Mouse (Mus musculus) monocyte, adult 5-6 weeks (primary cell): Measurements from ENCODE around the gene Cdc42ep5. TPM values are rescaled to one million over a fixed set of nuclear protein-coding genes. Genes with fewer than 3 reads are reported as not detected.
"Not testable (repeated sequence)": the region's sequence is repeated elsewhere in the genome, so short reads cannot be mapped to it uniquely, and the experiment has no call there.

Source experiments
- ATAC-seq: fragments of 153-309, 156-312 bp; replicated peaks from 2 replicates; pipeline ENCODE4 v1.8.0; 2017; ENCODE audit warnings: mild to moderate bottlenecking; ENCODE audit not compliant: low TSS enrichment, insufficient number of reproducible peaks, severe bottlenecking, poor library complexity, low FRiP score
- total RNA-seq: library from RNA; stranded (forward); fragments of 200-1000, 200-491, 200-594 nt; gene quantifications from 3 replicates; pipeline ENCODE4 v1.2.3, GENCODE M21; 2017

Gene Cdc42ep5
- total RNA-seq = 2.7 TPM in 1 of 3 replicates, not detected in the others

- no peak for ATAC-seq
Observed at GRCm38 (mm10) chr7:4164090-4164910, at the start of gene Cdc42ep5. TSS of gene Cdc42ep5 (minus strand) at chr7:4164860.

- not testable (repeated sequence) for ATAC-seq
Observed at GRCm38 (mm10) chr7:4213436-4213835, 48.8 kb upstream of the Cdc42ep5 start.

GRCm38 (mm10) chr7:4208626-4209025 is 44.0 kb upstream of the Cdc42ep5 start:
- ATAC-seq = peak; percentile 46

- peak; percentile 92 for ATAC-seq
Observed at GRCm38 (mm10) chr7:4207126-4207525, 42.5 kb upstream of the Cdc42ep5 start.

GRCm38 (mm10) chr7:4178438-4178837 is 13.8 kb upstream of the Cdc42ep5 start:
- 0 out of 2 replicates have a peak, but pooled peaks have one; percentile 56 for ATAC-seq

GRCm38 (mm10) chr7:4170193-4170938 is 5.7 kb upstream of the Cdc42ep5 start:
- ATAC-seq = no peak

- no peak for ATAC-seq
Observed at GRCm38 (mm10) chr7:4167098-4167497, 2.4 kb upstream of the Cdc42ep5 start.

- no peak for ATAC-seq
Observed at GRCm38 (mm10) chr7:4165286-4165685, 626 bp upstream of the Cdc42ep5 start.

GRCm38 (mm10) chr7:4163571-4164072 is 1.0 kb downstream of the Cdc42ep5 start:
- no peak for ATAC-seq

- ATAC-seq = not testable (repeated sequence)
Observed at GRCm38 (mm10) chr7:4161596-4161995, 3.1 kb downstream of the Cdc42ep5 start.

- ATAC-seq = no peak
Observed at GRCm38 (mm10) chr7:4154976-4155375, 9.7 kb downstream of the Cdc42ep5 start.

GRCm38 (mm10) chr7:4154356-4154755 is 10.3 kb downstream of the Cdc42ep5 start:
- ATAC-seq = no peak

- ATAC-seq = no peak
Observed at GRCm38 (mm10) chr7:4151241-4151640, 13.4 kb downstream of the Cdc42ep5 start.

GRCm38 (mm10) chr7:4150811-4151221 is 13.8 kb downstream of the Cdc42ep5 start:
- ATAC-seq = peak; percentile 9; the same call in 1 of the 2 replicates

- ATAC-seq = peak; percentile 0; the same call in 1 of the 2 replicates
Observed at GRCm38 (mm10) chr7:4150059-4150541, 14.6 kb downstream of the Cdc42ep5 start, which contains the start of gene Leng9. TSS of gene Leng9 (minus strand) at chr7:4150374.

- ATAC-seq = peak; percentile 54
Observed at GRCm38 (mm10) chr7:4149209-4150054, 15.2 kb downstream of the Cdc42ep5 start.

GRCm38 (mm10) chr7:4148341-4149208 is 16.1 kb downstream of the Cdc42ep5 start:
- no peak for ATAC-seq
